Comparison of ENCODE assay signal across 17 mouse cellular contexts in the genomic region with DNA sequence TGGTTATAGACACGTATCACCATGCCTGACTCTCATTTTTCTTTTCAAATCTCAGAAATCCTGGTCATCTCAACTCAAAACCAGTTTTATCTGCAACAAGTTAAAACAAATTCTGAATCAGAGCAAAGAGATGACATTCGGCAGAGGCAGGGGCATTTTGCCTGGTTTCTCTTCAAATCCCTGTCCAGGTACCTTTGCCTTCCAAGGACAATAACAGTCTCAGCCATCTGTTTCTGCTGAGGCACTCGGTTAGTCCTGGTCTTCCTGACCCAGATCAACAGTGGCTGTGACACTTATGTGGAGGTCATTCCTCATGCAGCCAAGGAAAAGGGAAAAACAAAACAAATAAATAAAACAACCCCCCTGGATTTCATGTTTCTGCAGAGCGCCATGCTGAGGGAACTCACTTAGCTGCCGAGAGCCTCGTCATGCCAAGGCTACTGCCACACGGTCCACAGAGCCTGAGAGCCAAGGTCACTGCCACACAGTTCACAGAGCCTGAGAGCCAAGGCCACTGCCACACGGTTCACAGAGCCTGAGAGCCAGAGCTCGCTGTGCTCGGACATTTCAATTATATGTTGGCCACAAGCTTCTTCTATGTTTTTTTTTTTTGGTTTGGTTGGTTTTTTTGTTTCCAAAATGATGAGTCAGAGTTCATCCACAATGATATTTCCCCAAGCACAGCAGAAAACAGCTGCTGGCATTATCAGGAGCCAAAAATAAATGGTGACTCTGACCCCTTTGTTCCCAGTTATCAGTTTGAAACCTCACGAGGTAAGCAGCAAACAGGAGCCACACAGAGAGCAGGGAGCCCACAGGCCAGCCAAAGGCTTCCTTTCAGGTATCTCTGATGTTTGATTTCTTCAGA. TPM values are rescaled to one million over a fixed set of nuclear protein-coding genes. Genes with fewer than 3 reads are reported as not detected.
DNase-seq lines count a peak whose midpoint lies in the region; ATAC-seq and TF ChIP-seq lines count a peak whose summit lies in the region.
"Had no signal": no experiment of that assay in that cellular context is flagged by ENCODE, and none has a peak within 500 bp of the region (broad histone marks: within the 10 kb centered on the region; RNA-seq: fewer than 3 reads in every experiment).

No protein-coding gene starts in this region.

- no peaks in the 10 kb centered on the region for H3K9me3 ChIP-seq in heart, embryonic 12.5 days (replicated peaks)
- H3K9me3 ChIP-seq: embryonic facial prominence, embryonic 10.5 days; forebrain, embryonic 15.5 days; limb, embryonic 13.5 days had no signal

- intact Hi-C loops in heart, adult 2 months (cut with DNase I): no loop called here
- intact Hi-C loops in heart, postnatal 25 days (cut with DNase I): no loop called here

- WGBS in heart, adult 2 months: 28% methylated on average over 11 of the region's 11 CpGs
- WGBS in heart, embryonic 12.5 days: 53% methylated on average over 11 of the region's 11 CpGs

- no peaks in the 10 kb centered on the region for H3K79me2 ChIP-seq in heart, adult 2 months (replicated peaks; ENCODE audit: control insufficient read depth, insufficient read depth, low read length)
- H3K79me2 ChIP-seq in C2C12 (ENCODE audit: control insufficient read depth, insufficient read depth): no peaks in the 10 kb centered on the region

- H3K27me3 ChIP-seq in heart, adult 2 months (ENCODE audit: control insufficient read depth, insufficient read depth, low read length): no peaks in the 10 kb centered on the region
- H3K27me3 ChIP-seq in C2C12 (ENCODE audit: control insufficient read depth, insufficient read depth, insufficient read length): no peaks in the 10 kb centered on the region
- H3K27me3 ChIP-seq in heart, embryonic 12.5 days (replicated peaks): no peaks in the 10 kb centered on the region
- H3K27me3 ChIP-seq: forebrain, embryonic 15.5 days; limb, embryonic 13.5 days had no signal

- TF ChIP-seq CTCF in heart, adult 2 months (IDR thresholded peaks at IDR 0.05): no peak
- no peak for TF ChIP-seq CTCF in C2C12 (IDR thresholded peaks at IDR 0.05; ENCODE audit: control insufficient read depth, insufficient read depth, insufficient read length)

- H3K79me3 ChIP-seq in C2C12 (ENCODE audit: low read depth): no peaks in the 10 kb centered on the region

- TF ChIP-seq POLR2A in heart, adult 2 months (IDR thresholded peaks at IDR 0.05; ENCODE audit: insufficient read depth, low read depth, low read length): peak; percentile 30; the same call in 1 of the 2 replicates

- peaks cover 2% of the 10 kb centered on the region; the same call in 1 of the 2 replicates for H3K36me3 ChIP-seq in heart, adult 2 months (ENCODE audit: control insufficient read depth, insufficient read depth, low read length)
- peaks cover 8% of the 10 kb centered on the region for H3K36me3 ChIP-seq in C2C12 (ENCODE audit: control insufficient read depth, insufficient read depth)
- peaks cover 20% of the 10 kb centered on the region for H3K36me3 ChIP-seq in heart, embryonic 12.5 days

- H3ac ChIP-seq in C2C12 (ENCODE audit: control insufficient read depth, insufficient read length, low read depth): no peak overlapping the region

- H3K4me2 ChIP-seq in heart, embryonic 12.5 days: no peak overlapping the region
- H3K4me2 ChIP-seq: forebrain, embryonic 15.5 days; limb, embryonic 13.5 days had no signal

- no peak for ATAC-seq in heart, embryonic 12.5 days (ENCODE audit: insufficient number of reproducible peaks, low FRiP score)
- ATAC-seq in monocyte, adult 5-6 weeks (replicated peaks; ENCODE audit: insufficient number of reproducible peaks, low FRiP score, low TSS enrichment, poor library complexity, severe bottlenecking): no peak
- ATAC-seq: forebrain, embryonic 15.5 days; intestine, postnatal 0 days had no signal

- peak overlapping the region; percentile 88 for H3K27ac ChIP-seq in heart, adult 2 months
- peak overlapping the region; percentile 83 for H3K27ac ChIP-seq in heart, embryonic 12.5 days (ENCODE audit: poor library complexity, severe bottlenecking)
- H3K27ac ChIP-seq: embryonic facial prominence, embryonic 10.5 days; forebrain, embryonic 15.5 days; limb, embryonic 13.5 days had no signal

- TF ChIP-seq EP300 in heart, adult 2 months (IDR thresholded peaks at IDR 0.05; ENCODE audit: insufficient read depth, low read depth, low read length): no peak

- H3K4me3 ChIP-seq in heart, adult 2 months: no peak overlapping the region
- no peak overlapping the region for H3K4me3 ChIP-seq in C2C12 (ENCODE audit: insufficient read depth, poor library complexity, severe bottlenecking)
- H3K4me3 ChIP-seq in heart, embryonic 12.5 days: no peak overlapping the region
- H3K4me3 ChIP-seq: embryonic facial prominence, embryonic 10.5 days; forebrain, embryonic 15.5 days; limb, embryonic 13.5 days had no signal

- H3K4me1 ChIP-seq in heart, adult 2 months (ENCODE audit: control insufficient read depth, insufficient read depth, low read length): peaks cover 15% of the 10 kb centered on the region
- H3K4me1 ChIP-seq in heart, embryonic 12.5 days (replicated peaks): peaks cover 51% of the 10 kb centered on the region
- H3K4me1 ChIP-seq: embryonic facial prominence, embryonic 10.5 days had no signal

- peak overlapping the region; percentile 44 for H3K9ac ChIP-seq in heart, adult 2 months (ENCODE audit: low read depth, low read length)
- 0 out of 2 replicates have a peak overlapping the region, but pooled peaks have one; percentile 1 for H3K9ac ChIP-seq in heart, embryonic 12.5 days
- H3K9ac ChIP-seq: forebrain, embryonic 15.5 days; limb, embryonic 13.5 days had no signal

- DNase-seq in heart, adult 2 months: peak; percentile 31 to 36
- DNase-seq in heart, postnatal 25 days (ENCODE audit: low spot score): no peak
- DNase-seq in adrenal gland, postnatal 36 days: peak; percentile 60 to 67
- DNase-seq in frontal cortex, postnatal 14 days (ENCODE audit: low spot score in 2 of 2): no peak
- no peak for DNase-seq in right cerebral cortex, adult 2 months (ENCODE audit: low spot score in 2 of 2)
- DNase-seq: layer of hippocampus, adult 9-11 months; retina, postnatal 1 day had no signal

TF ChIP-seq in C2C12, 6 proteins besides CTCF, POLR2A, EP300 and RAD21:
- TF ChIP-seq MYOD1 (IDR thresholded peaks at IDR 0.05; ENCODE audit: control insufficient read depth, insufficient read length, low read depth) (peak; percentile 81), MYOG (IDR thresholded peaks at IDR 0.05; ENCODE audit: control insufficient read depth, extremely low read depth, insufficient read length) (no peak)

RNA-seq across cellular contexts. Expression of gene Uros, which starts 20.7 kb away (rescaled TPM):
- total RNA-seq in heart, adult 2 months (2021): 10 to 100 TPM; 20.1 to 22.9 TPM
- polyA plus RNA-seq in heart, adult 2 months (2012; rRNA removed): 22.3 and 36.4 TPM in 2 replicates
- total RNA-seq in heart, postnatal 25 days (2021): 10 to 100 TPM; 19.5 to 20.3 TPM
- 12.9 TPM for polyA plus RNA-seq in C2C12 (2012; fragmentation: generic; extraction: Trizol)
- total RNA-seq in adrenal gland, postnatal 36 days (2021): 10 to 100 TPM; 13.3 to 16.1 TPM
- 34.6 and 37.5 TPM in 2 replicates for polyA plus RNA-seq in heart, embryonic 12.5 days (2016; fragmentation: Nextera tagmentation; extraction: Ambion mirVana)
- 7.1 to 10.6 TPM (median 9.0 TPM) in 3 replicates for total RNA-seq in monocyte, adult 5-6 weeks (2017)

RNA-seq across cellular contexts. Expression of gene Bccip, which starts 21.4 kb away (rescaled TPM):
- 10 to 100 TPM; 53.5 to 55.7 TPM for total RNA-seq in heart, adult 2 months (2021)
- polyA plus RNA-seq in heart, adult 2 months (2012; rRNA removed): 29.4 and 49.1 TPM in 2 replicates
- total RNA-seq in heart, postnatal 25 days (2021): 10 to 100 TPM; 46.5 to 57.3 TPM
- 64.6 TPM for polyA plus RNA-seq in C2C12 (2012; fragmentation: generic; extraction: Trizol)
- total RNA-seq in adrenal gland, postnatal 36 days (2021): 10 to 100 TPM; 61.7 to 64.2 TPM
- 92.1 and 95.2 TPM in 2 replicates for polyA plus RNA-seq in heart, embryonic 12.5 days (2016; fragmentation: Nextera tagmentation; extraction: Ambion mirVana)
- 82.2 to 112 TPM (median 94.4 TPM) in 3 replicates for total RNA-seq in monocyte, adult 5-6 weeks (2017)

RNA-seq across cellular contexts. Expression of gene Fank1, which starts 46.1 kb away (rescaled TPM):
- not detected for total RNA-seq in heart, adult 2 months (2021)
- 0.10 and 0.32 TPM in 2 replicates for polyA plus RNA-seq in heart, adult 2 months (2012; rRNA removed)
- total RNA-seq in heart, postnatal 25 days (2021): not detected
- polyA plus RNA-seq in C2C12 (2012; fragmentation: generic; extraction: Trizol): 0.47 TPM
- total RNA-seq in adrenal gland, postnatal 36 days (2021): under 1 TPM in 1 of 2 experiments, not detected in 1; 0.50 TPM
- 0.37 TPM in 1 of 2 replicates, not detected in the other for polyA plus RNA-seq in heart, embryonic 12.5 days (2016; fragmentation: Nextera tagmentation; extraction: Ambion mirVana)
- total RNA-seq in monocyte, adult 5-6 weeks (2017): 0.39 TPM in 1 of 3 replicates, not detected in the others

RNA-seq across cellular contexts. Expression of gene Mmp21, which starts 50.7 kb away (rescaled TPM):
- total RNA-seq in heart, adult 2 months (2021): not detected
- polyA plus RNA-seq in heart, adult 2 months (2012; rRNA removed): not detected in 2 replicates
- total RNA-seq in heart, postnatal 25 days (2021): not detected
- polyA plus RNA-seq in C2C12 (2012; fragmentation: generic; extraction: Trizol): not detected
- total RNA-seq in adrenal gland, postnatal 36 days (2021): not detected
- 0.09 TPM in 1 of 2 replicates, not detected in the other for polyA plus RNA-seq in heart, embryonic 12.5 days (2016; fragmentation: Nextera tagmentation; extraction: Ambion mirVana)
- total RNA-seq in monocyte, adult 5-6 weeks (2017): not detected in 3 replicates
- polyA plus RNA-seq: forebrain, embryonic 15.5 days; gonadal fat pad, adult 2 months; intestine, postnatal 0 days; limb, embryonic 13.5 days; lung, embryonic 16.5 days; stomach, embryonic 14.5 days had no signal

RNA-seq across cellular contexts. Expression of gene Dhx32, which starts 52.0 kb away (rescaled TPM):
- 10 to 100 TPM; 41.5 to 47.4 TPM for total RNA-seq in heart, adult 2 months (2021)
- polyA plus RNA-seq in heart, adult 2 months (2012; rRNA removed): 27.7 and 38.9 TPM in 2 replicates
- 10 to 100 TPM; 33.7 to 35.7 TPM for total RNA-seq in heart, postnatal 25 days (2021)
- 27.0 TPM for polyA plus RNA-seq in C2C12 (2012; fragmentation: generic; extraction: Trizol)
- 10 to 100 TPM; 57.7 to 62.5 TPM for total RNA-seq in adrenal gland, postnatal 36 days (2021)
- 30.5 and 31.9 TPM in 2 replicates for polyA plus RNA-seq in heart, embryonic 12.5 days (2016; fragmentation: Nextera tagmentation; extraction: Ambion mirVana)
- 7.1 to 18.2 TPM (median 16.3 TPM) in 3 replicates for total RNA-seq in monocyte, adult 5-6 weeks (2017)

Comparison
In these comparisons a context has a peak if more than half of its experiments do, and no peak if none do; other contexts are left out.
1. DNase-seq: peak in heart, adult 2 months (2 of 2) and adrenal gland, postnatal 36 days (2 of 2); none in heart, postnatal 25 days (single experiment), frontal cortex, postnatal 14 days (0 of 2) and right cerebral cortex, adult 2 months (0 of 2).